Mouse (Mus musculus) left cerebral cortex, postnatal 14 days (tissue): ENCODE results near the gene Btg1. TPM values are rescaled to one million over a fixed set of nuclear protein-coding genes. Genes with fewer than 3 reads are reported as not detected.

Experiments
- DNase-seq, 2 experiments: peaks; one replicate each; pipeline ENCODE4 v3.0.0; 2021 to 2022; ENCODE audit warnings: low spot score in 2 of 2, mixed read lengths in 1 of 2
- intact Hi-C: fragments of 180-260 bp; cut with DNase I; formaldehyde crosslinking; loops from one replicate; pipeline ENCODE4 v1.15.1; 2025
- total RNA-seq, 2 experiments: library from RNA; stranded (reverse); gene quantifications; 2 replicates each; pipeline ENCODE4 v1.2.3; 2021

The Btg1 gene
- total RNA-seq, 2 experiments from 2014 or later, result 34.6 to 36.9 TPM

GRCm38 (mm10) chr10:96607617-96608185 lies 9.1 kb upstream of the Btg1 start:
- no peak for DNase-seq
- intact Hi-C loops, result no loop called here

DNA sequence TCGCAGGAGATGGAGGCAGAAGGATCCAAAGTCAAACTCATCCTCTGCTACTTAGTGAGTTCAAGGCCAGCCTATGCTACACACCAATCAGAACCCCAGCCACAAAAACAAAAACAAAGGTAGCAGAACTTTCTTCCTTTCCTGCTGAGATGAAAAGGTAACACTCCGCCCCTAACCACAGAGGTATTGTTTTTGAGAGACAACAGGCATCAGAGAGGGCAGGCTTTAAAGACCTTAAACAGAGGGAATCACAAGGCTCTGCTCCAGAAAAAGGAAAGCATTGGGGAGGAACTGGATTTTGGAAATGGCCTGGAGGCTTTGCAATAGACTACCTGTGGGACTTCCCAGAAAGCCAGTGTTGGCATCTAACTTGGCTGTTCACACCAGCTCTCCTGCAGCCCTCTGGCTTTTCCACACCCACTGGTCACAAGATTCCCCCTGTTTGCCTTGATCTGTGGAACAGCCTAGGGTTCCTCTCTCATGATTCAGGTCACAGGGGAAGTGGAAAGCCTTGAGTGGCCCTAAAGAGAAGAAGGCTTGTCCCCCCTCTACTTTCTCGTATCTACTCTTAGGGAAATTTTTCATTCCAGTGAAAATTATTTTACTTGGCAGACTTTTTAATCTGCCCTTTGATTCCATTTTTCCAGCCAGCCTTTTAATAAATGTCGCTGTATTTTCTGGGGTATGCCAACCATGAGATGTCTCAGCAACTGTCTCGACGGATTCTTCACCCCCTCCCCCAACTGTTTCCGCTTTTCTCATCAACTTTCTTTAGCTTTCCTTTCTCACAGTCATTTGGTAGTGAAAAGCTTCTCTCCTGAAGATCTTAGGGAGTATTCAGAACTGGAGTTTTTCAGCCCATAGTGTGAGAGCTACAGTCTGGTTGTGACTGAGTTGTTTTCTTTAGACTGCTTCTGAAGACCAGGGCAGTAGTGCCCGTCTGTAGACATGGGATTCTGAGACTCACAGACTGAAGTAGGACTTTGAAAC lies 7.2 kb upstream of the Btg1 start:
- DNase-seq, result no peak
- intact Hi-C loops, result loop anchor here (10.0 kb wide), 1 partner anchor 295 kb away; no protein-coding TSS in a partner anchor

DNA sequence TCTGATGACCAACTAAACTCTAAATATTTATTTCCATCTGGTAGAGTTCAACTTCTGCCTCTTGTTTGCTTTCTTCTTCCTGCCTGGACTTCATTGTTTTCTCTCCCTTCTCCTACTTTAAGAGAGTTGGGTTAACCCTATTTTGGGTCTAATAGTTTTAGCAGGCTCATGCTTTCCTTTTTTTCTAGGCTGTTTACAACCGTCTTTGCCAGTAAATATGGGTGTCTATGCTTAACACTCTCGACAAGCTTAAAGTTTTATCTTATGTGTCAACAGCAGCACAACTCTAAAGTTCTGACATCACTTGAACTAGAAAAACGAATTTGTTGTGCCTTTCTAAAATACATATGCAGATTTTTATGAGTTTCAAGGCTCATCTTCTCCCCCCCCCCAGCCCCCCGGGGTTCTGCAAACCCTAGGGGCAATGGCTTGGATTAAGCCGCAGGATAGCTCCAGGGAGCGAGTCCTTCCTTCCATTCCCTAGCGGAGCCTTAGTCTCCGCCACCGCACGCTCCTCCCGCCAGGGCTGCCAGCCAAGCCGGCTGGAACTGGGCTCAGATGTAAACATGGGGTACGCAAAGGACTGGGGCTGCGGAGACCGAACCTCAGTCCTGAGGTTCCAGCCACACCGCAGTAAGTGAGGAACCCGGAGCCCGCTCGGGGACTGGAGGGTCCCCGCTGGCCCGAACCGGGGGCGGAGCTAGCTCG lies 651 bp upstream of the Btg1 start:
- DNase-seq, result no peak
- intact Hi-C loops, result loop anchor here (5.0 to 10.0 kb wide), 4 partner anchors 134 to 696 kb away; no protein-coding TSS in a partner anchor

DNA sequence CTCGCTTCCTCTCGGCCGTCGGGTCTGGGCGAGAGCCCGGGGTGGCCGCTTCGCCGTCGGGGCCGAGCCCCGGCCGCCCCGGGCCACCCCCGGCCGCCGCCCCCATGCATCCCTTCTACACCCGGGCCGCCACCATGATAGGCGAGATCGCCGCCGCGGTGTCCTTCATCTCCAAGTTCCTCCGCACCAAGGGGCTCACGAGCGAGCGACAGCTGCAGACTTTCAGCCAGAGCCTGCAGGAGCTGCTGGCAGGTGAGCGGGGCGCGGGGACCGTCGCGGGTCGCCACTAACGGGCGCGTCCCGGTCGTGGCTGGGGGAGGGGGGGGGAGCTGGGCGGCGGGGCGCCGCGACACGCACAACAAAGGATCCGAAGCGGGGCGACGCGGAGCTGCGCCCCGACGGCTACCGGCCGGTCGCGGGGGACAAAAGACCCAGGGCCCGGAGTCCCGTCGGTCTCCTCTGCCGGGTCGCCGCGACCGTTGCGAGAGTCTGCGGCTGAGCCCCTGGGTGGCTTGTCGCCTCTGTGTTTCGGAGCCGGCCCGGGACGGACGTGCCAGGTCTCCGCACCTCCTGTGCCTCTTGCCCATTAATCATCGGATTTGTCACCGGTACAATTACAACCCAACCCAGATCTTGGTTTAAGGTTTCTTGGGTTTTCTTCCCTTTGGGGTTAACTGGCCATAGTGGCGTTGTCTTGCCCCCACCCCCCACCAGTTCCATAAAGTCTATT lies 580 bp downstream of the Btg1 start:
- intact Hi-C loops, result loop anchor here (5.0 to 10.0 kb wide), 4 partner anchors 135 to 695 kb away; no protein-coding TSS in a partner anchor
- DNase-seq, result peak; percentile 25 to 30

- peak; percentile 64 to 68 for DNase-seq
- intact Hi-C loops, result loop anchor here (5.0 to 10.0 kb wide), 4 partner anchors 136 to 694 kb away; no protein-coding TSS in a partner anchor
Observed at GRCm38 (mm10) chr10:96617951-96618575, 1.3 kb downstream of the Btg1 start.

DNA sequence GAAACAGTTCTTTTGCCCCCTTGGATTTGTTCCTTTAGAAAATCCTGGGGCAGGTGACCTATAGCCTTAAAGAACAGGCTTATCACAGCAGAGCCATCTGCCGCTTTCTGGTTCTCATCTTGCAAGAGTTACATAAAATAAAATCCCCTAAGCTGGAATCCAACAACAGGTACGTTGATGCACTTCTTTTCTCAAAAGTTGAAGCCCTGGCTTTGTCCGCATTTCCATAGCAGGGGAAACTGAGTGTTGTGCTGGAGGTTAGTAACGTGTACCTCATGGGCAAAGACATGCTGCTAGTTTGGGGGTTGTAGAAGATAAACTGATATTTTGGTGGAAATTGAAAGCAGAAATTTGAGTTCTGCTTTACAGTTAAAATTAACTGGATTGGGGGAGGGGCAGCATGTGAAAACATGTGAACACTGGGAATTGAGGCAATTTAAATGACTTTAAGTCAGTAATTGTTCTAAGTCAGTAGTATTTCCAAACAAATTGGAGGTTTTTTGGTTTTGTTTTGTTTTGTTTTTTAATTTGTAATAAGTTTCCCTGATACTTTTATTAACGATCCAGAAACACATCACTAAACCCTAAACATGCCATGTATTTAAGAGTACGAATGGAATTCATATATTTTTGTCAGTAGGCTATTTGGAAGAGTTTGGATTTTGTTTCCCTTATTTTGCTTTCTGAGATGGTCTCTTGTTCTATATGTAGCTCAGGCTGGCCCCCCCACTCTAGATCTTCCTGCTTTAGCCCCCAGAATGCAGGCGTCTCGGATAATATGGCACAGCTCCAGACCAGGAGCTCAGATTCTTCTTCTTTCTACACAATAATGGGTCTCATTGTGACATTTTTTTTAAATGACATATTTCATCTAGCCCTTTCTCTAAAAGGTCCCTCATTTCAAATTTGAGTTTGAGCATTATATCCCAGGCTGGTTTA lies 3.4 kb downstream of the Btg1 start:
- intact Hi-C loops, result loop anchor here (5.0 to 10.0 kb wide), 8 partner anchors 102 to 692 kb away; no protein-coding TSS in a partner anchor
- DNase-seq, result no peak

- DNase-seq, result no peak
Observed at GRCm38 (mm10) chr10:96620890-96621271, 4.1 kb downstream of the Btg1 start.

DNA sequence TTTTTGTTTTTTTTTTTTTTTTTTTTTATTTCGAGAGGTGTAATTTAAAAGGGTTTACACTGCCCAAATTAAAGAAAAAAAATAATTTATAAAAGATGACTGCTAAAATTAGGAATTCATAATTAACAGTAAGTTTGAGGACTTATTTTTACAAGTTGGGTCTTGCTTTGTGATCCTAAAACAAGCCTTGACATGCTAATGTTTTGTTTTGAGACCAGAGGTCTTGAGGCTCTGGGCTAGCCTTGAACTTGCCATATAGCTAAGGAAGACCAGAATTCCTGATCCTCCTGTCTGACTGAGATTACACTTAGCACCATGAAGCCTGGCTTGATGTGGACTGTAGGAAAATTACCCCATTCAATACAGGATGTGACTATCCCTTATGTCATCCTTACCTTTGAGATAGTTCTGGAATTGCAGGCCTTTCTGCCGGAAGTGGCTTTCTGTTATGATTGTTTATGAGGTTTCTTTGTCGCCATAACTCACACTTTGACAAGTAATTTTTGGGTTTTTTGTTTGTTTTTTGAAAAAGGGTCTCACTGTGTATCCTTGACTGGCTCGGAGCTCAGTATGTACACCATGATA lies 4.6 kb downstream of the Btg1 start:
- DNase-seq, result no peak
- intact Hi-C loops, result loop anchor here (5.0 to 10.0 kb wide), 4 partner anchors 101 to 453 kb away; no protein-coding TSS in a partner anchor

More at GRCm38 (mm10) chr10:96620890-96621271, 4.1 kb downstream of the Btg1 start:
- intact Hi-C loops, result loop anchor here (5.0 to 10.0 kb wide), 4 partner anchors 101 to 454 kb away; no protein-coding TSS in a partner anchor

DNA sequence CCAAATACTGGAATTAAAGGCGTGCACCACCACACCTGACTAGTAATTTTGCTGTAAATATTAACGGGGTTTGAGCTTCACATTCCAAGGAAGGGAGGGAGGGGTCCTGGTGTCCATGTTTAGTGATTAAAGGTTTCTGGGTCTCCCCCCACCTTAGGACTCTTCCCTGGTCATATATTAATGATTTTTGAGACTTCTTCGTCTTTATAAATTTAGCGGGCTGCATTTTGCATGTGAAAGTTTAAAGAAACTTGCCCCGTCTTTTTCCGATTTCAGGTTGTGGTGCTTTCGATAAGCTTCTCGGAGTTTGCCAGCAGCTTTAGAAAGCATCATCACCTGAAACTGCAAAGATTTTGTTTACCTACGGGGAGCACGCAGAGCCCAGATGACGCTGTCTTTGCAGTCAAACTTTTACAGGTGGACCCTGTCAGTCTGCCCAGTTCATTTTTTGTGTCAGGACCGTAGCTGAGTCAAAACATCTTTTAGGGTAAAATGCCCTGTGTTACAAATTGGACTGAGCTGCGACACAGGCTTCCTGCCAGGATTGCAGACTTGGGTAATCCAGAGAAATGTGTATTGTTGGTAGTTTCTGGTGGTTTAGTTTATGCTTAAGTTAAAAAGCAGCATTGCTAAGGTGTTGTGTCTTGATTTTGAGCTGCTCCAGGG lies 5.3 kb downstream of the Btg1 start:
- DNase-seq, result no peak
- intact Hi-C loops, result loop anchor here (5.0 to 10.0 kb wide), 4 partner anchors 100 to 453 kb away; no protein-coding TSS in a partner anchor

GRCm38 (mm10) chr10:96622761-96623632 lies 6.2 kb downstream of the Btg1 start:
- no peak for DNase-seq
- intact Hi-C loops, result loop anchor here (5.0 to 10.0 kb wide), 4 partner anchors 99 to 452 kb away; no protein-coding TSS in a partner anchor

DNA sequence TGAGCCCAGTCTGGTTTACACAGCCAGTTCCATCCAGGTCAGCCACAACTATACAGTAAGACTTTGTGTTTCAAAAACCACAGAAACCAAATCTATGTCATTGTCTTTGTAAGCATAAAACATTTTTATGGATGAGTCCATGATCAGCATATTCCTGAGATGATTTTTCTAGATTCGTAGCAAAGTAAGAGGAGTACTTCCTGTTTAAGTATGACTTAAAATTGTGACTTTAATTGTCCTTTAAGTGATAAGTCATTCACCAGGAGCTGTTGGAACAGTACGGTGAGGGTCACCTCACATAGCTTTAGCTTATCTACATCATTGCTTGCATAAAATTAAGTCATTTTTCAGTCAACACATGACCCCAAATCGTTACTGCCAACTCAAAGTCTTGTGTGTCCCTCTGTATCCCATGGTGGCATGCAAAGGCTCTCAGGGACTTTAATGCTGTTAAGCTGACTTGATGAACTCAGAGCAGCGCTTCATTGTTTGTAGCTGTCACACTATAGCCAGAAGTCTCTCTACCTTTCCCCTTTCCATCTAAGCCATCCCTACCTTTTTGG lies 6.9 kb downstream of the Btg1 start:
- intact Hi-C loops, result loop anchor here (5.0 to 10.0 kb wide), 4 partner anchors 99 to 451 kb away; no protein-coding TSS in a partner anchor
- no peak for DNase-seq

GRCm38 (mm10) chr10:96624406-96624805 lies 7.6 kb downstream of the Btg1 start:
- intact Hi-C loops, result loop anchor here (5.0 to 10.0 kb wide), 4 partner anchors 98 to 450 kb away; no protein-coding TSS in a partner anchor
- no peak for DNase-seq

GRCm38 (mm10) chr10:96625061-96625460 lies 8.3 kb downstream of the Btg1 start:
- intact Hi-C loops, result loop anchor here (10.0 kb wide), 1 partner anchor 450 kb away; no protein-coding TSS in a partner anchor
- DNase-seq, result no peak

DNA sequence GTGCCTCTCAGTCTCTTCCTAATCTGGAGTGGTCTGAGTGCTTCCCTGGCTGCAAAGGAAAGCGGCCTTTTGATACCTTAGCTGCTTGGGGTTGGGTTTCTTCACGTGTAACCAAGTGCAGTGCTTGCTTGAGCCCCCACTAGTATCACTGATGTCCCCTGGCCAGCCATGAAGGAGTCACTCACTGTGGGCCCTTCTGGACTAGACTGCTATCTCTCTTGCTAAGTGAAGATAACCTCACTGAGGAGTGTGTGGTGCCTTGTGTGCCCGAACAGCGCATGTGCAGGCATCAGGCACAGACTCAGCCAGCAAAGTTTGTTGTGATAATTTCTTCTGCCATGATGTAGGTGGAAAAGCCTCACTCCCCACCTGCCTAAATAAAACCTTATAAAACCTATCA lies 8.9 kb downstream of the Btg1 start:
- intact Hi-C loops, result loop anchor here (10.0 kb wide), 1 partner anchor 449 kb away; no protein-coding TSS in a partner anchor
- no peak for DNase-seq
